Mouse (Mus musculus) adrenal gland, postnatal 36 days (tissue): Measurements from ENCODE around the gene Rptn. TPM values are rescaled to one million over a fixed set of nuclear protein-coding genes. Genes with fewer than 3 reads are reported as not detected.

Experiments used
- DNase-seq, 2 experiments: peaks; one replicate each; pipeline ENCODE4 v3.0.0; 2021; ENCODE audit warnings: mixed read lengths in 1 of 2
- long read RNA-seq, 2 experiments: library from polyadenylated mRNA; stranded (forward); transcript quantifications; one replicate each; pipeline ENCODE4 v2.0.0; 2021; ENCODE audit warnings: borderline sequencing depth in 2 of 2
- total RNA-seq, 2 experiments: library from RNA; stranded (reverse); gene quantifications; 2 replicates each; pipeline ENCODE4 v1.2.3; 2021

Rptn gene
- not detected for total RNA-seq
- long read RNA-seq, experiment 1 = 0 reads
- long read RNA-seq, experiment 2 = 0 reads

DNA sequence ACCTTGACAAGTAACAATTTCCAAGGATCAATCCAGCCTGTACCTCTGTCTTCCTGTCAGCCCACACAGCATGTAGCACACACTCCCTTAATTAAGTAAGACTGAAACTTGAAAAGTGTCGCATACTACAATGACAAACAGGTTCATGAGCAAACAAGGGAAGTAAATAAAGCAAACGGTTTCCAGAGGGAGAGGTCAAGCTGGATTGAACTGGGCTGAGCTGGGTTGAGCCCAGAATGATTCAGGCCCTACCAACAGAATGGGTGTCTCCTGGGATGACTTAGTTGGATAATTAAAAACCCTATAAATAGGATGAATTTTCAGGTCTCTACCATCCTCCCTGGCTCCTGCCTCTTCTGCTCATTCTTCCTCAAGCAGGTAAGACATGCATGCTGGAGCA lies at the start of gene Rptn:
TSS of gene Rptn (plus strand) at position 334 of the 400 bp plus-strand sequence.
- DNase-seq = no peak

GRCm38 (mm10) chr3:93346896-93347295 lies 46.6 kb upstream of the Rptn start:
- DNase-seq = no peak

DNA sequence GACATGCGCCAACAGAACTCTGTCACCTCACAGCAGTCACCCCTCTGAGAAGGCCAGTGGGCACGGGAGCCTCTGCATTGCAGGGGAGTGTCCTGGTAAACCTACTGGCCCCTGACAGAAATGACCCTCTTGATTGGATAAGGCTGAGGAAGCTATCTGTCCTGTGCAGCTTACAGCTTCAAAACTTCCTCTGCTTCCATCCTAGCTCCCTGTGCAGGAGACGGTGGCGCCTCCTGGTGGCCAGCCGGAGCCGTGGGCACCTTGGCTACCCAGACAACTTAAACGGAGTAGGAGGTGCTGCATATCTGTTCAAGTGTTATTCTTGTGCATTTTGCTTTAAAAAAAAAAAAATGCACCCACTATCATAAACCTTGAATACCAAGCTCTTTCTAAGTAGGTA lies 33.5 kb upstream of the Rptn start:
- peak; percentile 73 to 79 for DNase-seq

DNA sequence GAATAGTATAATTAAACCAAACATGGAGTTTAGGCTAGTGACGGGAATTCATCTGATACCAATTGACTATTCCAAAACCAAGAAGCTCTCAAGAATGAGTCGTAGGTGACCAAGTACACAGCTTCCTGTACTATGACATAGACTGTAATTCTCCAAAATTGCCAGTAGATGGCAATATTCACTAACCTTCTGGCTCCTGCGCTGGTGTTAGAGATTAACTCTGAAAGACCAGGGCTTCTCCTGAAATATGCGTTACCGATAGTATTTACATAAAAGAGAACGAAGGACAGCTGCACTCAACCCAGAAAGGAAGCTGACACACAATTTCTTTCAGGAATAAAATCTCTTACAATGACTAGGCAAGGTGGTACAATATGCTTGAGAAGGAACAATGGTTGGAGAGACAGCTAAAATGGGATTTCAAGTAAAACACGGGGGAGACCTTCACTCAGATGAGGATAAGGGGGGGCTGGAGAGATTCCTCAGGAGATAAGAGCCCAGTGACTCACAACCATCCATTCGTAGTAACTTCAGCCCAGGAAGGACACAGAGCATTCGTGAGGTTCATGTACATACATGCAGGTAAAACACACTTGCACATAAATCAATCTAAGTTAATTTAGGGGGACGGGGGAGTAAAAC lies 31.4 kb upstream of the Rptn start:
- no peak for DNase-seq

DNA sequence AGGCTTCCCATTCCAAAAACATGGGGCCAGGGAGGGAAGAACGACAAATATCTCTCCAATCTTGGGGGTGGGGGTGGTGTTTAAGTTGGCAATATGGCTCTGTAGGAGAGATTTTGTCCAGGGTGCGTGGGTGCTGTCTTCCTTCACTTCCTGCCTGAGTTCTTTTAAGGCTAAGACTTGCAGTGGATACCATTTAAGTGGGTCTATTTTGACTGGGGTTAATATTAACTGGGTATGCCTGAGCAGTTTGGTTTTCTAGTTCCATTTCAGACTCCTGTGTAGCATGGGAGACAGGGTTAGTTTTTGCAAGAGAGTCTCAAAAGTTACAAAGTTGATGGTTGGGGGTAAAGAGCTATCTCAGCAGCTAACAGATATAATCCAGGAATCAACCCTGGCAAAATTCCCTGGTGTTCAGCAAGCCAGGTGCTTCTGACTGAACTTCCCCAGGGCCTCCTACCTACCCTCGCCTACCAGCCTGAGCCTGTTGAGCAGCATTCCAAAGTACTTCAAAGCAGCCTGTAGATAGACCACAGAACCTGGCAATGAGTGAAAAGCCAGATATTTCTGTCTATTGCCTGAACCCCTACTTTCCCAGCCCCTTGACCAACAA lies 26.4 kb upstream of the Rptn start:
- DNase-seq = no peak

DNA sequence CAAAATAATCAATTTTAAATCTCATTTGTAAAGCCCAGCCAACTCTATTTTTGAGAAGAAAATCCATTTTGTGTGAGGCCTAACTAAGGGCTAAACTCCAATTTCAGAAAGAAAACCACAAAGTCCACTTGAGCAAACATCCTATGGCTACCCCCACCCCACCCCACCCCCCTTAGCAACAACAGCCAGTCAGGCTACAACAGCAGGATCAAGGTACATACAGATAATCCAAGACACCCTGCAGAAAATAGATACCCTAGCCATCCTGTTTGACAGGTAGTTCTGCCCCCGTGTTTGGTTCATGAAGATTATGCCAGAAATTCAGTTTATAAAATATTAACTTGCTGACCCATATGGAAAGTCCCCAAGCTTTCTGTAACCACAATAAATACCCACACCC lies 25.3 kb upstream of the Rptn start:
- DNase-seq = no peak

DNA sequence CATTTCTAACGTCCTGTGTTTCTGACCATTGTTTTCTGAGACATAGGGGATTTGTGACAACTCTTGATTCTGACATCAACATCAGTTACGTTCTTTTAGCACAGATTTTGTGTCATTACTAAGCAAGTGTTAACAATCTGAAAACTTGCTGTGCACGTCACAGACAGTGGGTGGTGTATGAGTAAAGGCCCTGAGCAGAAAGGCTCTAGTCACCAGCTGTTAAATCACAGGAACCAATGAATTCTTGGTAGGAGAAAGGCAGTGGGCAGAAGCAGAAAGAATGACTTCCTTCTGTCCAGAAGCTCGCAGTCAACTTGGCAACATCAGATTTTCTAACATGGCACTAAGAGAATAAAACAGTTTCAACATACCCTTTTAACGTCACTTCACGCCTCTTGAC lies 20.1 kb upstream of the Rptn start:
- no peak for DNase-seq

DNA sequence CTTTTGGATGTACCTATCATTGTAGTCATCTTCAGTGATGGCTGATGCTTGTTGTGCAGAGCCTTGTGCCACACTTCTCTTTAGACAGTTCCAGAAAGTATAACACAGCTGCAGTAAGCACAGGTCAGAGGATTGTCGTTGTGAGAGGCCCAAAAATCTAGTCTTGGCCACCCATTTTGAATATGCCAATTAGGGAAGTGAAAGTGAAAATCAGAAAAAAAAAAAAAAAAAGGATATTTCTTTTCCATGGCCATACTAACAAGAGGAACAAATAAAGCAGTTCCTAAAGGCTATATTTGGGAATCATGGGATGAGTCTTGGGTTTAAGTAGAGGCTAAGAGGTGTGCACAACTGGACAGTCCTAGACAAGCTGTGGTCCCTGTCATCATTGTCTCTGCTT lies 18.3 kb upstream of the Rptn start:
- DNase-seq = no peak

DNA sequence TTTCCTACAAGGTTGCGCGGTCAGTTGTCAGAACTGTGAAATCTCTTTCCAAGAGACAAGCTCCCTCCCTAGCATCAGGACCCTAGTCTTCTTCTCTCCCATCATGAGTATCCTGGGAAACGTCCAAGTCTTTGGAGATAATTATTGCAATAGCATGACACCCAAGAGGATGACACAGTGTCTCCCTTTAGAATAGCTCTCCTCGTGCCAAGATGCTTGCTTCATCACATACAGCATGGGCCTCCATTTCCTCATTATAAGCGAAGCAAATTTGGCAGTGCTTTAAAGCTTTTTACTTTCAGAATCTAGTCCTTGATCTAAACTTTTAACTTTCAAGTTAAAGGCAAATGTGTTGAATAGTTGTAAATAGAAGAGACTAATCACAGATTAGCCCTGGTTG lies 17.9 kb upstream of the Rptn start:
- DNase-seq = no peak

DNA sequence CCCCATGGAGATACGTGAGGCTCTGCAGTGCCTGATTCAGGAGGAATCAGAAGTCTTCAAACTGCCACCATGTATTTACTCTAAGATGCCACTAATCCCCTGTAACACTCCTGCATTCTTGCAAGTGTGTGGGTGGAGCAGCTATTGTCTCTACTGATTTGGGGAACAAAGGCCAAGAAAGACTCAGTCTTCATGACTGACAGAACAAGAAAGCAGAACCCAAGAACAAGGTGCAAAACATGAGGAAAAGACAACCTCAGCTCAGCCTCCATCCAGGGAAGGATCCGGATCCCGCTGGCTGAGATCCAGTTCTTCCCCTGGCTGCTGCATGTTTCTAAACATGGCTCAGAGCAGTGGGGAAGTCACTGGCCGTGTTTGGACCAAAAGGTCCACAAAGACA lies 15.4 kb upstream of the Rptn start:
- no peak for DNase-seq

GRCm38 (mm10) chr3:93403936-93404335 lies 10.4 kb downstream of the Rptn start:
- no peak for DNase-seq

DNA sequence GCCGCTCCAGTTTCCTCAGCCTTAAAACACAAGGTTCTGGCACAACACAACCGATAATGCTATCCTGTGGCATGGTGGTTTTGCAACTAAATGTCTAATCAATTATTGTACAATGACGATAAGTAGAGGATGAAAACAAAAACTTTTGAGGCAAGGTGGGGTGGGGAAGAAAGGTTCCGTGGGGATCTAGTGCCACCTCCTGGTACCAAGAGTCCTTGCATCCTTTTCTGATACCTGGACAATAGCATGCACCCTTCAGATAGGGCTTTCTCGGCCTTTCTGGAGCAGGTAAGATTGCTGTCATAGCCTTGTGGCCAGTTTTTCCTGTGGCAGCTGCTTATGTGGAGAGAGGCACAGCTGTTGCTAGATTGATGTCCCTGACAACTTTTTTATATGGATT lies 13.5 kb downstream of the Rptn start:
- peak; percentile 13 to 29 for DNase-seq

DNA sequence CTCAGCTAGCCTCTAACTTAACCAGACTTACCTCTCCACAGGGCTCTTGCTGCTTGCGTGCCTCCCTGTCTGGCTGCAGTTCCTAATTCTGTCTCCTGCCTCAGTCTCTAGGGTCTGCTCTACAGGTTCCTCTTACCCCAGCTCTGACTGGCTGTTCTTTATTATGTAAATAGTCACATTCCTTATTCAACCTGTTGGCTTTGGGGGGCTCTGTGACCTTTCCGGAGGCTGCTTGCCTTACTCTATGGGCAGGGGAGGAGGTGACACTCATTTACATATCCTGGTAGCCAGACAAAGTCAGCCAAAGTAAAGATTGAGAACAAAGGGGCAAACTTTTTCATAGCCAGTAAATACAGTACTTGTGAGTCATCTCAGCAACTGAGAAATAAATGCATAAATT lies 18.4 kb downstream of the Rptn start:
- DNase-seq = no peak

DNA sequence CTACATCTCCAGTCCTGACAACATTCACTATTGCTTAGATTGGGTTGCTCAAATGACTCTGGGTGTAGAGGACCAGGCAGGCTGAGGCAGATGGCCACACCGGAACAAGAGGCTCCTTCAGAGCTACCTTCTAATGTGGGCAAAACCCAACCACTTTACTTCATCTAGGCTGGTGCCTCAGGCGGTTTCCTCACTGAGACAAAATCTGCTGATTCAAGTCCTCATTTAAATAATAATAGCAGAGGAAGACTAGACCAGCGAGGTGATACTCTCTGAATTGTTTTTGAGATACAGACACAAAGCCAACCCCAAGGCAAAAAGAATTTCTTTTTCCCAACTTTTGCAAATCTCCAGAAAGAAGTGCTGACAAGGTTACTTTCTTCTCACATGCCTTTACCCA lies 38.2 kb downstream of the Rptn start:
- DNase-seq = no peak

- no peak for DNase-seq
These were observed 48.5 kb downstream of the Rptn start, which contains the start of gene Tchh for GRCm38 (mm10) chr3:93442030-93442429. Gene Tchh, plus strand, starts transcription at chr3:93442330.

- peak; percentile 2 to 7 for DNase-seq
These were observed 50.1 kb downstream of the Rptn start for GRCm38 (mm10) chr3:93443501-93444101.

DNA sequence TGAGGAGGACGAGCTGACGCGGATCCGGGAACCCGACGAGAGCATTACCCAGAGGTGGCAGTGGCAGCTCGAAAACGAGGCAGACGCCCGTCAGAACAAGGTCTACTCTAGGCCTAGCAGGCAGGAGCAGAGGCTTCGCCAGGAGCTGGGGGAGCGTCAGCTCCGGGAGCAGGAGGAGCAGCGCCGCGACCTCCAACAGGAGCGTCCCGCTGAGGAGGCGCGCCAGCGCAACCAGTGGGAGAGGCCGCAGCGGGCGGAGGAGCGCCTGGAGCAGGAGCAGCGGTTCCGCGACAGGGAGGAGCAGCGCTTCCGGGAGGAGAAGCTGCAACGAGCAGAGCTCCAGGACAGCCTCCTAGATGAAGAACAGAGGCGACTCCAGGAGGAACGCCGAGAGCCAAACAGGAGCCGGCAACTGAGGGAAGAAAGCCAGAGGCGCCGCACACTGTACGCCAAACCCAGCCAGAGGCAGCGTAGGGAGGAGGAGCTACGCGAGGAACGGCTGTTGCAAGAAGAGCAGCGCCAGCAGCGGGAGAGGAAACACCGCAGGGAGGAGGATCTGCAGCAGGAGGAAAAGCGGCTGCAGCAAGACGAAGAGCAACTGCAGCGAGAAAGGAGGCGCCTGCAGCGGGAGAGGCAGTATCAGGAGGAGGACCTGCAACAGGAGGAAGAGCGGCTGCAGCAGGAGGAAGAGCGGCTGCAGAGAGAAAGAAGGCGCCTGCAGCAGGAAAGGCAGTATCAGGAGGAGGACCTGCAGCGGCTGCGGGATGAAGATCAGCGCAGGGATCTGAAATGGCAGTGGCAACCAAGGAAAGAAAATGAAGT lies 51.1 kb downstream of the Rptn start:
- DNase-seq = peak; percentile 78 to 81

- DNase-seq = peak in 1 of 2 experiments; percentile 10
These were observed 51.7 kb downstream of the Rptn start for GRCm38 (mm10) chr3:93445165-93445705.

DNA sequence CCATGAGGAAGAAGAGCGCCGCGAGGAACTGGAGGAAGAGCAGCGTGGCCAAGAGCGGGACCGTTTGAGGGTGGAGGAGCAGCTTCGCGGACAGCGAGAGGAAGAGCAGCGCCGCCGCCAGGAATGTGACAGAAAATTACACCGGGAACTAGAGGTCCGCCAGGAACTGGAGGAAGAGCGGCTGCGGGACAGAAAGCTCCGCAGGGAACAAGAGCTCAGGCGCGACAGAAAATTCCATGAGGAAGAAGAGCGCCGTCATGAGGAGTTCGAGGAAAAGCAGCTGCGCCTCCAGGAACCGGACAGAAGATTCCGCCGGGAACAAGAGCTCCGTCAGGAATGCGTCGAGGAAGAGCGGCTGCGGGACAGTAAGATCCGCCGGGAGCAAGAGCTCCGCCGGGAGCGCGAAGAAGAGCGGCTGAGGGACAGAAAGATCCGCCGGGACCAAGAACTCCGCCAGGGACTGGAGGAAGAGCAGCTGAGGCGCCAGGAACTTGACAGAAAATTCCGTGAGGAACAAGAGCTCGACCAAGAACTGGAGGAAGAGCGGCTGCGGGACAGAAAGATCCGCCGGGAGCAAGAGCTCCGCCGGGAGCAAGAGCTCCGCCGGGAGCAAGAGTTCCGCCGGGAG lies 52.7 kb downstream of the Rptn start:
- peak; percentile 22 to 39 for DNase-seq

- peak in 1 of 2 experiments; percentile 17 for DNase-seq
These were observed 53.2 kb downstream of the Rptn start for GRCm38 (mm10) chr3:93446756-93447137.

DNA sequence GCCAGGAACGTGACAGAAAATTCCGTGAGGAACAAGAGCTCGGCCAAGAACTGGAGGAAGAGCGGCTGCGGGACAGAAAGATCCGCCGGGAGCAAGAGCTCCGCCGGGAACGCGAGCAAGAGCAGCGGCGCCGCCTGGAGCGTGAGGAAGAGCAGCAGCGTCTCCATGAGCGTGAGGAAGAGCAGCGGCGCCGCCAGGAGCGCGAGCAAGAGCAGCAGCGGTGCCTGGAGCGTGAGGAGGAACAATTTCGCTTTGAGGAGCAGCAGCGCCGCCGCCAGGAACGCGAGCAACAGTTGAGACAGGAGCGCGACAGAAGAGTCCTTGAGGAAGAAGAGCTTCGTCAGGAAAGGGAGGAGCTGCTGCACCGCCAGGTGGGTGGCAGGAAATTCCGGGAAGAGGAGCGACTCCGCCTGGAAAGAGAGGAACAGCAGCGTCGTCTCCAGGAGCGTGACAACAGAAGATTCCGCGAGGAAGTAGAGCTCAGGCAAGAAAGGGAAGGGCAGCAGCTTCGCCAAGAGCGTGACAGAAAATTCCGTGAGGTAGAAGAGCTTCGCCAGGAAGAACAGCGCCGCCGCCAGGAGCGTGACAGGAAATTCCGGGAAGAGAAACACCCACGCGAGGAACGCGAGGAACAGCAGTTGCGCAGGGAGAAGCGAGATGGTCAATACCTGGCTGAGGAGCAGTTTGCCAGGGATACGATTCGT lies 53.8 kb downstream of the Rptn start:
- DNase-seq = peak; percentile 57 to 69
